Mouse (Mus musculus) heart, adult 9 months (tissue): ENCODE measurements around the gene Pcca.

Experiments used
- DNase-seq, 2 experiments: peaks; one replicate each; pipeline ENCODE4 v3.0.0; 2022; ENCODE audit warnings: low spot score in 2 of 2

Gene Pcca

DNA sequence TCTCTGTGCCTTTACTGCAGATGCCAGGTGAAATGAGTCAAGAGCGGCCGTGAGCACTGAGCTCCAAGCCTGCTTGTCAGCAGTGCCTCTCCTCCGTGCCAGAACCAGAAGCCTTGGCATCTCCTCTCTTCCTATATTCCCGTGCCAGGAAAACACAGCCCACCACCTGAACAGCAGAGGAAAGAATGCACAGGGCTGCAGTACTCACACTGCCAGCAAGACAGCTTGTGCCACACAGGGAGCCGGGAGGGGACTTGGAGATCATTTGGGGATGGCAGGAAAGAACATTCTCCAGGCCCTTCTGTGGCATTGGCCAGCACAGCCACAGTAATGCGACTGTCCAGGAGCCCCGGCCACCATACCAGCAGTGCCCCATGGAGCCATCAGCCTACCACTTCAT is 351.8 kb downstream of the Pcca start:
- DNase-seq, result no peak

DNA sequence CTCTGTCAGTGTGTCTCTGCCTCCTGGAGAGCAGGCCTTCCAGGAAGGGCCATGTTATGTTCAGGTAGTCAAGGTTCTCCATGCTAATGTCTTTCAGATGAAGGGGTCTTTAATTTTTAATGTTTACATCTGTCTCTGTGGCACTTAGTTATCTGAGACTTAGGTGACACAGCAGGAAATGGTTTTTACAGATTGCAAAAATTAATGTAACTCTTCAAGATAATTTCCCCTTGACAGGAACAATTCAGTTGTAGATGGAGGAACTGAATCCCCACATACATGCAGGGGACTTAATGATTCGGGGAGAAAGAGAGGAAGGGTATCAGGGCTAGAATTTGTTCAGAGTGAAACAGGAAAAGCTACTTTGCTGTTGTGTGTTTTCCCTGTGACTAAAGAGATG is 353.2 kb downstream of the Pcca start:
- no peak for DNase-seq

DNA sequence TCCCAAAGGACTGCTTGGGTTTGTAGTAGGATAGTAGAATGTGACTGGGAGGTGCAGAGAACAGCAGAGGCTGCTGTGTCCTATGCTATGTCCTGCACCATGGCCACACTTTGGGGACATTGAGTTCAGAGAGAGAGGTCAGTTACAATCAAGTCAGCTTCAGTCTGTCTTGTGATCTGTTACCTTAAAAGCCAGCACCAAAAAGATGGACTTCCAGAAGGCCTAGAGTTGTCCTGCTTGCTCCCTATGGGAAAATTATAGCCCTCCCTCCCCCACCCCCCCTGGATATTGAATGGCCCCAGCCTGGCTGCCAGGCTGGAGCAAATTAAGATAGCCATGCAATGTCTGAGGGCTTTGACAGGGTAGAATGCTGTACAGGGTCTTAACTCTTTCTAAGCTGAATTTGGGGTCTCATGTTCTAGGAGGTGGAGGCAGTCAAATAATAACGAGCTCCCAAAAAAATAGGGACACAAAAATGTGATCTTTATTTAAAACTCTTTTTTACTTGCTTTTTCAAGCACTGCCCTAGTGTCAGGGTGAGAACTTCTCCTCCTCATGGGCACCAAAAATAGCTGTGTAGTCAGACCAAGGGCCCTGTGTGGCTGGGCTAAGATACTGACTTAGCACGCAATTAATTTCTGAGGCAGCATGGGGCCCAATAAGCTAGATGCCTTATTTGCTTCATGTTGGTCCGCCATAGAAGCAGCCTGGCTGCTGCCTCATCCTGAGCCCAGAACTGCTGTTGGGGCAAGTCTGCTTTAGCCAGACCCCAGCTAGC is 353.8 kb downstream of the Pcca start:
- no peak for DNase-seq

DNA sequence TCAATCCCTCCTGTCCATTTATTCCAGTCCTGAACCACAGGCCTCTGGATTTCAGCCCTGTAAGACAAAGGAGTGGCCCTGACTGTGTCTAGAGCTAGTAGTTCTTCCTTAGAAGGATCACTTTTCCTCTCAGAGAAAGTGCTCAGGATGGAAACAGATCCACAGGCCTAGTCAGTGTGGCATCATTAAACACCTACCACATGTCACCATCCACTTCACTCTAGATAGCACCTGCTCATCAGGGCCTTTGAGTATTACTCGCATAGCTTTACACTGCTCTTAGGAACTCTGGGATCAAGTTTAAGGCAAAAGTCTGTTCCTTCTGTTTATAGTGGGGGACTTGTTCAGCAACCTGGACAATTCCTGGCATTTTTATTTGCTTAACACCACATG is 354.4 kb downstream of the Pcca start:
- no peak for DNase-seq

DNA sequence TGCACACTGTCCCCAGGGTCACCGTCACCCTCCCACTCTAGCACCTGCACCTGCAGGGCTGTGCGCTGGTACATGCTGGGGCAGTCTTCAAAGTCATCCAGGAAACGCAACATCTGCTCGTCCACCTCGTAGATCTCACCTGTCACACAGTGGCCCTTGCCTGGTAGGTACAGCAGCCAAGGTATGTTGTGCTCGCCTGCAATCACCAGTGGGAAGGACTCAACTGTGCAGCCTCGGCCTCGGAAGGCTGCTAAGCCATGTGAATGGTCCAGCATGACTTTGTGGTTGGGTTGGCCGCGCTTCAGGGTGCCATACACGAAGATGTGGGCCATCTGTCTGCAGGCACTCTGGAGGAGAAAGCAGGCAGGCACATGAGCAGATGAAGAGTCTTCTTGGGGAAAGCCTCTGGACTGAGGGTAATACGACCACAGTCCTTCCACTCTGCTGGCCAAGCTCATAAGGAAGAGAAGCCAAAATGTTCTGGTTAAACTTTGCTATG is 357.4 kb downstream of the Pcca start:
- DNase-seq, result no peak

DNA sequence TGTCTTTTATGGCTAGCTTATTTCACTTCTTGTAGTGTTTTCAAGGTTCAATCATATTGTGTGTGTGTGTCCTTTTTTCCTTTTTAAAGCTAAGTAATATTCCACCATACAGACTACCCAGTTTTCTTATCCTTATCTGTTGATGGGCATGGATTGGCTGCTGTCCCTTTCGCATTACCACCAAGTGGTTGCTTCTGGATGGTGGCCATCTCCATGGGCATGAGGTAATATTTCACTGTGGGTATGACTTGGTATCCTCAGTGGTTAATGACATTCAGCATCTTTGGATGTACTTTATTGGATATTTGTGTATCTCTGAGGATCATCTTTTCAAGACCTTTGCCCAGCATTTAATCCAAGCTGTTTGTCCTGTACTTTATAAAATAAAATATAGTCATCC is 362.0 kb downstream of the Pcca start:
- no peak for DNase-seq

DNA sequence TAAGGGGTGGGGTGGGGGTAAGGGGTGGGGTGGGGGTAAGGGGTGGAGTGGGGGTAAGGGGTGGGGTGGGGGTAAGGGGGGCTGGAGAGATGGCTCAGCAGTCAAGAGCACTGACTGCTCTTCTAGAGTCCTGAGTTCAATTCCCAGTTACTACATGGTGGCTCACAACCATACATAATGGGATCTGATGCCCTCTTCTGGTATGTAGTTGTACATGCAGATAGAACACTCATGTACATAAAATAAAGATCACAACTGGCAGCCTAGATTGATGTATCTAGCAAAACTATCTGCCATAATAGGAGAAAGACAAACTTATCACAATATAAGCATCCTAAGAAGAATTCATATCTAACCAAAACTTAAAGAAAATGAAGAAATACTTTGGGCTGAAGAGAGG is 364.4 kb downstream of the Pcca start:
- no peak for DNase-seq

DNA sequence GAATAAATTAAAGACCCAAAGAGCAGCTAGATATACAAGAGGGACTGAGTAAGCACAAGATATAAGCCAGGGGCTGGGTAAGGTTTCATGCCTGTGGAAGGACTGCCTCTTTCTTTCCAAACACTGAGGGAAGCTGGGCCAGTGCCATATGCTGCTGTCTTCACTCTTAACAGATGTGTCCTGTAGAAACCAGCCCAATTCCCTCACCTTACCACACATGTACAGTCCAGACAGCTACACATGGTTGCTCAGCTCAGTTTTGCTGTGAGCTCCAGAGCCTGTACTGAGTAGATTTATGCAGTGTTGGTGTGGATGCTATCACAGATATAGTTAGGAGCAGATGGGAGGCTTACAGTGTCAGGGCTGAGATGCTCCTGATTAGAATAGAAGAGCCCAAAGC is 366.6 kb downstream of the Pcca start:
- DNase-seq, result no peak

DNA sequence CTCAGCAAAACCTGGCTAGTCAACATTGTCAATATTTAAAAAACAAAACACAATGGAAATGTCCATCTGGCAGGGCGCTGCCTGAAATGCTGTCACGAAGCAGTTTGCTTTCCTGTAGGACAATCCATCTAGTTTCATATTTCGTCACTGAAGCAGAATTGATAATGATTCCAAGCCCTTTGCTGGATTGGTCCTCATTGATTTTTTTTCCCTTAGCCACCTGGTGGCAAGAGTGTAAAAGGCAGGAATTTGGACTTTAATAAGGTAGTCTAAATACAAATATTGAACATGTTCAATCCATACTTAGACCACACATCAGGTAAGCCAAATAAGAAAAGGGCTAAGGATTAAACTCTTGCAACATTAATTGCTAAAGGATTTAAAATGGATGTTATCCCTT is 367.1 kb downstream of the Pcca start:
- no peak for DNase-seq

DNA sequence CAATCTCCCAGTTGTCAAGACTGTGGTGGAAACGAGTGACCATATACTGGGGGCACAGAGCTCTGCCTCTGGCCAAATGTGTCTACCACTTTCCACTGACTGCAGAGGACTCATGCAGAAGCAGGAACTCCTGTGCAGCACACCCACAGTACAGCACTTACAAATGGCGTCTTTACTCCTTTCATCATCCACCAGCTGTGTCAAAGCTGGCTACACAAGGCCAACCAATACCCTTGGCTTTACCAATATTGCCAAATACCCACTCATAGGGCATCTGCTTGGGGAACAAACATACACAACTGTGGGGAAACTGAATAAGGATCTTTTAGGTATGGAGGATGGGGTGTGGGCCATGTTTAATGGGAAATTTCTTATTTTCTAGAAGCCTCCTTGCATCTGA is 367.6 kb downstream of the Pcca start:
- DNase-seq, result no peak

DNA sequence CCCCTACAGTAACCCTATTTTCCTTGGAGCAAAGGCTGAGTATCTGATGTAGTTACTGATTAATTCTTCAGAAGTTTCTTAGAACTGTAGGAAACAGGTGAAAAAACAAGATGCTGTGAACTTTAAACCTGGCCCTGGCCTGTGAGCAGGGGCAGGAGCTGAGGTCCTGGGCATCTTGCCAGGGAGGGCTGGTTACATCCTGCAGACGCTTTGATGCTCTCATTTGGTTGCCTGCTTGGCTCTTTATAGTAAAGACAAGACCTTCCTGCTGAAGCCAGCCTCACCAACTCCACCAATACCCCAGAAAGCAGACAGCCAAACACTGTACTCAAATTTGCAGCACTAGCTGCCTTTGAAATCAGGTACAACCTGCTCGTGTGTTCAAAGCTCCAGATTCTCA is 368.0 kb downstream of the Pcca start:
- DNase-seq, result peak in 1 of 2 experiments; percentile 17

DNA sequence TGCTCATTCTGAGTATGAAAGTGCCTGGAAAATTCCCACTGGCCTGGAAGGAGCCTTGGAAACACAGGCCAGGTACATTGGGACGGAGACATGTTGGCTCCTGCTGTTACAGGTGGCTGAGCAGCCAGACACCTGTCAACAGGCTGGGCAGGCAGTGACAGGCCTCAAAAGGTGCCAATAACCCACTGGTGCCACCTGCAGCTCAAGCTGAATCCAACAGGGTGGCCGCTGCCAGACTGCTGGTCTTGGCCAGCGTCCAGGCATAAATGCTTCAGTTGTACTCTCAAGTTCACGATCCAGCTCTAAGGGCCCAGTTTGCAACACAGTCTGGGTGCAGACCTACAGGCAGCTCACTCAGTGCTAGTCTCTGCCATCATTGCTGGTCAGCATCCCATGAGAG is 368.8 kb downstream of the Pcca start:
- DNase-seq, result peak; percentile 71 to 81

DNA sequence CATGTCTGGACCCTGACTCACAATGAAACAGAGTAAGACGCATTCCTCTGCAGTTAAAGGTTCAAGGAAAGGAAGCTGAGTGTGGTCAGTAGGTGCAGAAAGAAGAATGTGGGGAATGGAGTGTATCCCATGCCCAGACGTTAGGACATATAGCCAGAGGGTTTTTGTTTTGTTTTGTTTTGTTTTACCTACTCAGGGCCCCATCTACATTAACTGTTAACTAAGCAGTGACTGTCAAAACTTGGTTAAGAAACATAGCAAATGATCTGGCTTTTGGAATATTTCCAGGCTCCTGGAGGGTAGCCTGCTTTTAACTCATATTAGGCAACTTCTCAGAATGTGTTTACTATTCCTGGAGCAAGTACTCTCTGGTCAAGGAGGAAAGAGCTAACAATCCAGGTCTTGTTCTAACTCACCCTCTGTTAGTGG is 369.8 kb downstream of the Pcca start:
- DNase-seq, result no peak

DNA sequence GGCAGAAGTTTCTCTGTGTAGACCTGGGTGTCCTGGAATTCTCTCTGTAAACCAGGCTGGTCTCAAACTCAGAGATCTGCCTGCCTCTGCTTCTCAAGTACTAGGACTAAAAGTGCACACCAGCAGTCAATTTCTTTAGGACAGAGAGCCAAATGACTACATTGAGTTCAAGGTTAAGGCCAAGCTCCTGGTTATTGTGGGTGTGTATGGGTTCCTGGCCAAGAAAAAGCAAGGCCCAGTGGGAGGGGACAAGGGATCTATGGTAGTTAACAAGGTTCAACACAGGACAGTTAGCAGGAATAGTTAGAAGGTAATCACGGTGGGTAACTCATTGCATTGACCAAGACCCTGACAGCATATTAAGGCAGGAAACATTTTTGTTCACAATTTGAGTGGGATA is 370.9 kb downstream of the Pcca start:
- no peak for DNase-seq

DNA sequence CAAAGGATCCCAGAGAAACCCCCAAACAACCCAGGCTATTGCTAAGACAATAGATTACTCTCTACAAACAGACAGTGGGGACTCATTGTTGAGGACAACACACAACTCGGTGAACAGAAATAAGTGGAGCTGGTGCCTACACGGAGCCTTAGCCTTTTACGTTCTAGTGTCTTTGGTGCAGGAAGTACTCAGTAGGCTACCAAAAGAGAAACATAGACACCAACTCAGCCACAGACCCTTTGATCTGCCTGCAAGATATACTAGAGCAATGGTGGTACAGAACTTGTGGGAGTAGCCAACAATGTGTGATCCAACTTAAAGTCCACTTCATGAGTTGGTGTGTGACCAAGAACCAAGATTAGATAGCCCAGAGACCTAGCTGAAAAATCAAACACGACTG is 374.0 kb downstream of the Pcca start:
- no peak for DNase-seq

DNA sequence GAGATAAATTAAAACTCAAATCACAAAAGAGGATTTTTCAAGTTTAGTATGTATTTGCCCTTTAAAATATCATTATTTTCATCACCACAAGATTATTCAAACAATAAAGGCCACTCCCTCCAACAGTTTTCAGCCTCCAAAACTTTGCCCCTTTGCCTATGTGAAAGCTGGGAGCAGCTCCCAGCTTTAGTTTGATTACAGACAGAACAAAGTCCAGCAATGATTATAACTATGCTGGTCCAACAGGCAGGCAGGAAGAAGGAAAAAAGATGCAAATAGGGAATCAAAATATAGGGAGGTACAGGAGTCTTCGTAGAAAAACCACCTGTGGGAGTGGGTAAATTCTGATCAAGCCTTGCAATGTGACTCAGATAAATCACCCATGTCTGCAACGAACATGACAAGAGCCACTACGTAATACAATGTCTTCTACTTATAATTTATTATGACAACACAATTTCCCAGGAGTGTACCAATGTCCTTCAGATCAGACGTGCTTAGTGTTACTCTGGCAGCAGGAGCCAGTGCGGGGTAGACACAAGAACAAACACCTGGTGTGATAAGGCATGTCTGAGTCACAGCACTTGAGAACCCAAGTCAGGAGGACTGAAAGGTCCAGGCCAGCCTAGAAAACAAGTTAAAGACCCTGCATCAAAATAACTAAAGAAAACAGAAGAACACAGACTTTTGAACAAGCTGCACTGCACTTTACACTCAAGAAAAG is 375.4 kb downstream of the Pcca start:
- no peak for DNase-seq

DNA sequence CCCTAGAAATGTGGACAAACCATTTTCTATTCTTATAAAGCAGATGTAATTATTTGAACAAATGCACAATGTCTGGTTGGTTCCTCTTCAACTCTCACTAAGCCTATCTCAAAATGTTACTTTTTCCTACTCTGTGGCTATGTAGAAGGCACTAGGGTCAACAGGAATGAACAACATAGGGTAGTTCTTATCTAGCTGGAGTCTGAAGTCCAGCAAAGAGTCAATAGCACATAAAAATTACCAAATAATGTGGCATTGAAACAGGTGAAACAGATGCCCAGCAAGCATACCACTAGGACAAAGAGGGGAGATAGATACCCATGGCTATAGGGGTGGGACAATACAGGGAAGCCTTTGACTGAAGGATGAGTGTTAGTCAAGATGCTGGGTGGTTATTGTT is 377.1 kb downstream of the Pcca start:
- no peak for DNase-seq

DNA sequence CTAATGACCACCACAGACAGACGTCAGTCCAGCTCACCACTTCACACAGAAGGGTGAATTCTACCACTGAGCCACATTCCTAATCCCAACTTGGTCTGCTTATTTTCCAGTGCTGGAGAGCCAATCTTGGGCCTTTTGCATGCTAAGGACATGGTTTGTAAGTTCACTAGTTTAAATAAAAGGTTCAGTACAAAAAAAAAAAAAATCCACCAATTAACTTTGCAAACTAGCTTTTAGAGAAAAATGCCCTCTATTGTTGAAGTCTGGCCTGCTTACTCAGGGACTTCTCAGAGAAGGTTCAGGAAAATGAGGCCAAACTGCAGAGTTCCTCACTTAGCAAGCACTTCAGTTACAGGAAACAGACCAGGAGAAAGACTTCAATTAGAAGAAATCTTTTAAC is 378.0 kb downstream of the Pcca start:
- no peak for DNase-seq

DNA sequence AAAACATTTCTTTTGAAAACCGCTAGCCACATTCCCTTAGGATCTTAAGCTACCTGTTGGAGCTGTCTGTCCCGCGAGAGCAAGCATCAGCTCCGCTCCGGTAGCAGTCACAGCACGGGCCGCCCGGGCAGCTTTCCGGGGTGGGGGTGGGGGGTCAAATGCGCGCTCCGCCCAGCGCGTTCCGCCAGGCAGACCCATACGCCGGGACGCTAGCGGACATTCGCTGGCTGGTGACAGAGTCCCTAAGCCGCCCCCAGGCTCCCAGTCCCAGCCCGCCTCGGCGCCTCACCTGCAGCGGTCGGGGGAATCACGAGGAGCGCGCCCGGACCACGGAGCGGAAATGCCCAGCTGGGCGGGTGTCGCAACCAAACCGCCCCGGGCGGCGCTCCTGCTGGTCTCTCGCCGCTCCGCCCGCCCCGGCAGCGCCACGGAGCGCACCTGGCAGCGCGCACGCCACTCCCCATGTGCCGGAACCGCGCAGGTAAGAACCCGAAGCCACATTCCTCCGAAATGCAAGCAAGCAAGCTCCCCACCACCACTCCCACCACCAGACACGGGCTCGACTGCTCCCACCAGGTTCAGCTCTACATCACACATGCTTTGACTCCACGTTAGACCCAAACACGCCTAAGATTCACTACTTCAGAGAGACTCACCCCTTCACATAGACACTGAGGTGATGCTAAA is 378.8 kb downstream of the Pcca start:
- peak; percentile 35 to 44 for DNase-seq

DNA sequence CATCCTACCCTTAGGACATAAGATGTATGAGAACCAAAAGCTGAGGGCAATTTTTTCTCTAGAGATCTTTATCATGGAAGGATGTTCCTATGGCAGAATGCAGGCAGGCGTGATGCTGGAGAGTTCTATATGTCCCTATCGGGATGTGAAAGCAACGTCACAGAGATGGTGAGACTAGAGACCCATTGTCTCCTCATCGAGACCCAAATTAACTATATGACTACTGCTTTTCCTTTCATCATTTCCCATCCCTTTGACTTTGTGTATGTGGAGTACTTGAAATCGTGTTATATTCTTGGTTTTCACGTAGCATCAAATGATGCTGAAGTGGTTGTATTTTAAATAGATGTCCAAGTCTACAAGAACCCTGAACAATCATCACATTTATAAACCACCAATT is 379.5 kb downstream of the Pcca start, which contains the start of gene Ggact:
Gene Ggact (minus strand): TSS at position 101 of the 400 bp plus-strand sequence.
- DNase-seq, result no peak

DNA sequence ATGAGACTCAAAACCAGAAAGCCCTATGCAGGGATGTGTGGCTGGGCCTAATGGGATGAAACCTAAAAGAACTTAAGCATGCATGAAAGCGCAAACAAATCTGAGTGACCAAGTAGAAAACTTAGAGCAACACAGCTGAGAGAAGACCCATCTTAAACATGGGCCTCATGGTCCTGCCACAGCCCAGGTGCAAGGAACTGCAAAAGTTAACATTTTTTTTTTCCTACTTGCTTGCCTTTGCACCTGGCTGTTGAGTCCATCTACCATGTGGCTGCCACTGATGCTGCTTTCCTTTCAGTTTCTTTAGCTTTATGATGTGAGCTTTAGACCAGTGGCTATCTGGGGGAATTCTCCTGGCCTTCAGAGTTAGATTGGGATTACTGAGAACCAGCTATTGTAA is 383.6 kb downstream of the Pcca start:
- no peak for DNase-seq

DNA sequence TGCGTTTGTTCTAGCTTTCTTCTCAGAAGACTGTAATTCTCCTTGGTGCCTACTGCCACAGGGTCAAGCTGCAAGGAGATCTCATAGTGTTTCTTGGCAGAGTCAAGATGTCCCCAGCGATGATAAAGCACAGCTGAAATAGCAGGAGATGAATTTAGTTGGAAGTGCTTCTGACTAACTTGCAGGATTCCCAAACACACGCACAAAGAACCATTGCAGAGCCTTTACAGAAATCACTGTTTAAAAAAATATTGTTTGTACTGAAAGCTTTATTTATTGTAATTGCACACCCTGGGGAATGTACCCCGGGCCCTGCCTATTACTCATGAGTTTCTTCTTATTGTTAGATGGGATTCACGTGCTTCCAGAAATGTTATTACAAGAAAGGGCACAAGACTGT is 385.9 kb downstream of the Pcca start:
- no peak for DNase-seq

DNA sequence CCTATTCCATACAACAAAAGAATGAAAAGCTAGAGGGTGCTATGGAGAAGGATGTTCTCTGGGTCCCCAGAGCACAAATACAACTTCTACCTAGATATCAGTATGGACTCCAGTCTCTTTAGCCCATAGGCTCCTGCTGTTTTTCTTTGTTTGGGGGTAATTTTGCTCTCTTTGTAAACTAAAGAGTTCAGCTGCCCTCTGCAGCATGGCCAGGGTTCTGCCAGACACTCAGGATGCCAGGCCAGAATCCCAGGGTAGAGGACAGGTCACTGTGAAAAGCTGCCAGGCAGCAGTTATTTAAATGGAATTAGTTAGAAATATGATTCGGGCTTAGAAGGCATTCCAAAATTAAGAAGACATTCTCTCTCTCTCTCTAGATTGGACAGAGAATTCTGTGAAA is 402.3 kb downstream of the Pcca start:
- no peak for DNase-seq
